In the genomic region with DNA sequence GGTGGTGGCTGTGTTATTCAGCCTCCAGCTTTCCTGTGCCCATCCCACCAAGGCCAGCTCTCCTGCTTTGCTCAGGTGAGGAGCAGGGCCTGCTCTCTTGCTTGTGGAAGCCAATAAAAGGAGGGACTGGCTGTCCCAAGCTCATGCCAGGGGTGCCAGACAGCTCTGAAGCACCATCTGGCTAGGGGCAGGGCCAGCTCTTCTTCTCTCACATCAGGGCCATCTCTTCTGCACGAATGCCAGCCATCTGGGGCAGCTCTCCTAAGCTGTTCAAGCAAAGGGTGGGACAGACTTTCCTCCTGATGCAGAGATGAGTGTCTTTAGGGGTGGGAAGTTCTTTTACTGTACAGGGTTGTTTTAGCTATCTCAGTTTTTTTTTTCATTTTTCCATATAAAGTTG, we compare ENCODE assay signal across 41 mouse cellular contexts. TPM values are rescaled to one million over a fixed set of nuclear protein-coding genes. Genes with fewer than 3 reads are reported as not detected.
"Had no signal": no experiment of that assay in that cellular context is flagged by ENCODE, and none has a peak within 500 bp of the region (broad histone marks: within the 10 kb centered on the region; RNA-seq: fewer than 3 reads in every experiment).

No protein-coding gene starts in this region.

- DNase-seq: gastrocnemius, adult 2 months; gastrocnemius, postnatal 10 days; gastrocnemius, postnatal 25 days; heart, adult 18-20 months; heart, postnatal 10 days; heart, postnatal 4 days; kidney, adult 18-20 months; kidney, adult 8-10 months; kidney, postnatal 10 days; kidney, postnatal 25 days; kidney, postnatal 4 days; liver; liver, embryonic 13.5 days had no signal

RNA-seq across cellular contexts. Expression of gene Krtap5-2, which starts 5.2 kb away (rescaled TPM):
- total RNA-seq: gastrocnemius, adult 2 months; gastrocnemius, postnatal 10 days; gastrocnemius, postnatal 25 days; gastrocnemius, postnatal 4 days; granulocyte monocyte progenitor cell, adult 5-6 weeks; heart, adult 18-20 months; heart, adult 8-10 months; heart, postnatal 10 days; heart, postnatal 25 days; heart, postnatal 4 days; layer of hippocampus, adult 2 months; layer of hippocampus, postnatal 10 days; layer of hippocampus, postnatal 25 days; left cerebral cortex, adult 18-20 months; left cerebral cortex, adult 8-10 months; left cerebral cortex, postnatal 10 days; left cerebral cortex, postnatal 25 days had no signal
- polyA plus RNA-seq: heart, embryonic 10.5 days; heart, embryonic 12.5 days; heart, embryonic 14.5 days; heart, embryonic 16.5 days; hindbrain, embryonic 10.5 days; hindbrain, embryonic 12.5 days; hindbrain, embryonic 15.5 days; inflammation-experienced regulatory T-cells, adult 6 months; intestine, embryonic 15.5 days; intestine, postnatal 0 days; kidney, embryonic 14.5 days; kidney, embryonic 16.5 days; limb, embryonic 10.5 days; limb, embryonic 12.5 days; limb, embryonic 14.5 days; liver, embryonic 11.5 days; liver, embryonic 13.5 days; liver, embryonic 15.5 days had no signal

RNA-seq across cellular contexts. Expression of gene Gm10153, which starts 9.2 kb away (rescaled TPM):
- total RNA-seq: gastrocnemius, adult 2 months; gastrocnemius, postnatal 10 days; gastrocnemius, postnatal 25 days; gastrocnemius, postnatal 4 days; granulocyte monocyte progenitor cell, adult 5-6 weeks; heart, adult 18-20 months; heart, adult 8-10 months; heart, postnatal 10 days; heart, postnatal 25 days; heart, postnatal 4 days; layer of hippocampus, adult 2 months; layer of hippocampus, postnatal 10 days; layer of hippocampus, postnatal 25 days; left cerebral cortex, adult 18-20 months; left cerebral cortex, adult 8-10 months; left cerebral cortex, postnatal 10 days; left cerebral cortex, postnatal 25 days had no signal
- polyA plus RNA-seq: heart, embryonic 10.5 days; heart, embryonic 12.5 days; heart, embryonic 14.5 days; heart, embryonic 16.5 days; hindbrain, embryonic 10.5 days; hindbrain, embryonic 12.5 days; hindbrain, embryonic 15.5 days; inflammation-experienced regulatory T-cells, adult 6 months; intestine, embryonic 15.5 days; intestine, postnatal 0 days; kidney, embryonic 14.5 days; kidney, embryonic 16.5 days; limb, embryonic 10.5 days; limb, embryonic 12.5 days; limb, embryonic 14.5 days; liver, embryonic 11.5 days; liver, embryonic 13.5 days; liver, embryonic 15.5 days had no signal

RNA-seq across cellular contexts. Expression of gene Gm4553, which starts 15.5 kb away (rescaled TPM):
- total RNA-seq: gastrocnemius, adult 2 months; gastrocnemius, postnatal 10 days; gastrocnemius, postnatal 25 days; gastrocnemius, postnatal 4 days; granulocyte monocyte progenitor cell, adult 5-6 weeks; heart, adult 18-20 months; heart, adult 8-10 months; heart, postnatal 10 days; heart, postnatal 25 days; heart, postnatal 4 days; layer of hippocampus, adult 2 months; layer of hippocampus, postnatal 10 days; layer of hippocampus, postnatal 25 days; left cerebral cortex, adult 18-20 months; left cerebral cortex, adult 8-10 months; left cerebral cortex, postnatal 10 days; left cerebral cortex, postnatal 25 days had no signal
- polyA plus RNA-seq: heart, embryonic 10.5 days; heart, embryonic 12.5 days; heart, embryonic 14.5 days; heart, embryonic 16.5 days; hindbrain, embryonic 10.5 days; hindbrain, embryonic 12.5 days; inflammation-experienced regulatory T-cells, adult 6 months; intestine, embryonic 15.5 days; intestine, postnatal 0 days; kidney, embryonic 14.5 days; kidney, embryonic 16.5 days; limb, embryonic 10.5 days; limb, embryonic 12.5 days; limb, embryonic 14.5 days; liver, embryonic 11.5 days; liver, embryonic 13.5 days; liver, embryonic 15.5 days had no signal

RNA-seq across cellular contexts. Expression of gene Krtap5-3, which starts 20.1 kb away (rescaled TPM):
- total RNA-seq: gastrocnemius, adult 2 months; gastrocnemius, postnatal 10 days; gastrocnemius, postnatal 25 days; gastrocnemius, postnatal 4 days; granulocyte monocyte progenitor cell, adult 5-6 weeks; heart, adult 18-20 months; heart, adult 8-10 months; heart, postnatal 10 days; heart, postnatal 25 days; heart, postnatal 4 days; layer of hippocampus, adult 2 months; layer of hippocampus, postnatal 10 days; layer of hippocampus, postnatal 25 days; left cerebral cortex, adult 18-20 months; left cerebral cortex, adult 8-10 months; left cerebral cortex, postnatal 10 days; left cerebral cortex, postnatal 25 days had no signal
- polyA plus RNA-seq: heart, embryonic 10.5 days; heart, embryonic 12.5 days; heart, embryonic 14.5 days; heart, embryonic 16.5 days; hindbrain, embryonic 10.5 days; hindbrain, embryonic 12.5 days; hindbrain, embryonic 15.5 days; inflammation-experienced regulatory T-cells, adult 6 months; intestine, embryonic 15.5 days; intestine, postnatal 0 days; kidney, embryonic 14.5 days; kidney, embryonic 16.5 days; limb, embryonic 10.5 days; limb, embryonic 12.5 days; limb, embryonic 14.5 days; liver, embryonic 11.5 days; liver, embryonic 13.5 days; liver, embryonic 15.5 days had no signal

RNA-seq across cellular contexts. Expression of gene Gm29735, which starts 24.1 kb away (rescaled TPM):
- total RNA-seq: gastrocnemius, adult 2 months; gastrocnemius, postnatal 10 days; gastrocnemius, postnatal 25 days; gastrocnemius, postnatal 4 days; granulocyte monocyte progenitor cell, adult 5-6 weeks; heart, adult 18-20 months; heart, adult 8-10 months; heart, postnatal 10 days; heart, postnatal 25 days; heart, postnatal 4 days; layer of hippocampus, adult 2 months; layer of hippocampus, postnatal 10 days; layer of hippocampus, postnatal 25 days; left cerebral cortex, adult 18-20 months; left cerebral cortex, adult 8-10 months; left cerebral cortex, postnatal 10 days; left cerebral cortex, postnatal 25 days had no signal
- polyA plus RNA-seq: heart, embryonic 10.5 days; heart, embryonic 12.5 days; heart, embryonic 14.5 days; heart, embryonic 16.5 days; hindbrain, embryonic 10.5 days; hindbrain, embryonic 12.5 days; hindbrain, embryonic 15.5 days; inflammation-experienced regulatory T-cells, adult 6 months; intestine, embryonic 15.5 days; intestine, postnatal 0 days; kidney, embryonic 14.5 days; kidney, embryonic 16.5 days; limb, embryonic 10.5 days; limb, embryonic 12.5 days; limb, embryonic 14.5 days; liver, embryonic 11.5 days; liver, embryonic 13.5 days; liver, embryonic 15.5 days had no signal
